Mouse (Mus musculus): ENCODE measurements at regions not wholly inside any gene's neighbourhood (a gene's known extent, or its start where the extent isn't known, plus 50 kb on each side); places are given as distances from the start of the nearest gene placed in this dataset.

- Histone ChIP-seq H3K9me3 (ENCODE audit: control insufficient read depth, low read length) (no peaks in the 10 kb centered on the region), H3K27ac (no peak overlapping the region), H3K36me3 (replicated peaks; ENCODE audit: control insufficient read depth, insufficient read depth) (no peaks in the 10 kb centered on the region), H3K4me1 (replicated peaks; ENCODE audit: control insufficient read depth, insufficient read depth, low read length) (no peaks in the 10 kb centered on the region), H3K4me2 (replicated peaks) (no peak overlapping the region), H3K4me3 (replicated peaks; ENCODE audit: low read length) (no peak overlapping the region), H3K27me3 (ENCODE audit: control insufficient read depth, insufficient read depth, low read length) (no peaks in the 10 kb centered on the region), H3K9ac (no peak overlapping the region)
- 43% methylated on average over 2 of the region's 2 CpGs for WGBS
- no peak for ATAC-seq (ENCODE audit: low FRiP score)
- no peak for DNase-seq (ENCODE audit: low spot score)
Measured at GRCm38 (mm10) chr1:186458099-186458637, 247.6 kb downstream of the Tgfb2 start.

GRCm38 (mm10) chr1:186457098-186457497 is 248.7 kb downstream of the Tgfb2 start:
- Histone ChIP-seq H3K9ac (no peak overlapping the region), H3K4me2 (replicated peaks) (no peak overlapping the region), H3K4me3 (replicated peaks; ENCODE audit: low read length) (no peak overlapping the region), H3K4me1 (replicated peaks; ENCODE audit: control insufficient read depth, insufficient read depth, low read length) (no peaks in the 10 kb centered on the region), H3K27ac (no peak overlapping the region), H3K27me3 (ENCODE audit: control insufficient read depth, insufficient read depth, low read length) (no peaks in the 10 kb centered on the region), H3K36me3 (replicated peaks; ENCODE audit: control insufficient read depth, insufficient read depth) (no peaks in the 10 kb centered on the region), H3K9me3 (ENCODE audit: control insufficient read depth, low read length) (no peaks in the 10 kb centered on the region)
- ATAC-seq (ENCODE audit: low FRiP score) (no peak), DNase-seq (ENCODE audit: low spot score) (no peak)
- 68% methylated on average over 8 of the region's 8 CpGs for WGBS

- H3K4me2 ChIP-seq (replicated peaks), result no peak overlapping the region
- H3K9me3 ChIP-seq (ENCODE audit: control insufficient read depth, low read length), result no peaks in the 10 kb centered on the region
- WGBS, result 96% methylated on average over 3 of the region's 3 CpGs
- no peak overlapping the region for H3K27ac ChIP-seq
- H3K4me1 ChIP-seq (replicated peaks; ENCODE audit: control insufficient read depth, insufficient read depth, low read length), result no peaks in the 10 kb centered on the region
- H3K9ac ChIP-seq, result no peak overlapping the region
- ATAC-seq (ENCODE audit: low FRiP score) (no peak), DNase-seq (ENCODE audit: low spot score) (no peak)
- no peaks in the 10 kb centered on the region for H3K36me3 ChIP-seq (replicated peaks; ENCODE audit: control insufficient read depth, insufficient read depth)
- no peaks in the 10 kb centered on the region for H3K27me3 ChIP-seq (ENCODE audit: control insufficient read depth, insufficient read depth, low read length)
- no peak overlapping the region for H3K4me3 ChIP-seq (replicated peaks; ENCODE audit: low read length)
Measured at GRCm38 (mm10) chr1:186456131-186456530, 249.7 kb downstream of the Tgfb2 start.

- Histone ChIP-seq H3K27me3 (ENCODE audit: control insufficient read depth, insufficient read depth, low read length) (no peaks in the 10 kb centered on the region), H3K36me3 (replicated peaks; ENCODE audit: control insufficient read depth, insufficient read depth) (no peaks in the 10 kb centered on the region), H3K4me2 (replicated peaks) (no peak overlapping the region), H3K27ac (no peak overlapping the region), H3K4me1 (replicated peaks; ENCODE audit: control insufficient read depth, insufficient read depth, low read length) (no peaks in the 10 kb centered on the region), H3K4me3 (replicated peaks; ENCODE audit: low read length) (no peak overlapping the region), H3K9ac (no peak overlapping the region), H3K9me3 (ENCODE audit: control insufficient read depth, low read length) (no peaks in the 10 kb centered on the region)
- 90% methylated on average over 7 of the region's 7 CpGs for WGBS
- no peak for DNase-seq (ENCODE audit: low spot score)
- no peak for ATAC-seq (ENCODE audit: low FRiP score)
Measured at GRCm38 (mm10) chr1:186455177-186455660, 250.6 kb downstream of the Tgfb2 start.

- Histone ChIP-seq H3K9me3 (ENCODE audit: control insufficient read depth, low read length) (no peaks in the 10 kb centered on the region), H3K4me2 (replicated peaks) (no peak overlapping the region), H3K4me3 (replicated peaks; ENCODE audit: low read length) (no peak overlapping the region), H3K27ac (no peak overlapping the region), H3K9ac (no peak overlapping the region), H3K36me3 (replicated peaks; ENCODE audit: control insufficient read depth, insufficient read depth) (no peaks in the 10 kb centered on the region), H3K27me3 (ENCODE audit: control insufficient read depth, insufficient read depth, low read length) (no peaks in the 10 kb centered on the region), H3K4me1 (replicated peaks; ENCODE audit: control insufficient read depth, insufficient read depth, low read length) (no peaks in the 10 kb centered on the region)
- 75% methylated on average over 4 of the region's 4 CpGs for WGBS
- ATAC-seq (ENCODE audit: low FRiP score) (no peak), DNase-seq (ENCODE audit: low spot score) (no peak)
Measured at GRCm38 (mm10) chr1:186454393-186455085, 251.2 kb downstream of the Tgfb2 start.

GRCm38 (mm10) chr1:186448841-186449650 is 256.7 kb downstream of the Tgfb2 start:
- H3K27me3 ChIP-seq (ENCODE audit: control insufficient read depth, insufficient read depth, low read length), result no peaks in the 10 kb centered on the region
- peak; percentile 40 for DNase-seq (ENCODE audit: low spot score)
- no peak for ATAC-seq (ENCODE audit: low FRiP score)
- 0 out of 2 replicates have a peak, but pooled peaks cover 6% of the 10 kb centered on the region for H3K4me1 ChIP-seq (replicated peaks; ENCODE audit: control insufficient read depth, insufficient read depth, low read length)
- no peaks in the 10 kb centered on the region for H3K36me3 ChIP-seq (replicated peaks; ENCODE audit: control insufficient read depth, insufficient read depth)
- WGBS, result 43% methylated on average over 16 of the region's 16 CpGs
- H3K9ac ChIP-seq, result no peak overlapping the region
- no peak overlapping the region for H3K4me3 ChIP-seq (replicated peaks; ENCODE audit: low read length)
- no peak overlapping the region for H3K4me2 ChIP-seq (replicated peaks)
- no peak overlapping the region for H3K27ac ChIP-seq
- no peaks in the 10 kb centered on the region for H3K9me3 ChIP-seq (ENCODE audit: control insufficient read depth, low read length)

- ATAC-seq (ENCODE audit: low FRiP score) (no peak), DNase-seq (ENCODE audit: low spot score) (no peak)
- H3K27me3 ChIP-seq (ENCODE audit: control insufficient read depth, insufficient read depth, low read length), result no peaks in the 10 kb centered on the region
- 0 out of 2 replicates have a peak, but pooled peaks cover 6% of the 10 kb centered on the region for H3K4me1 ChIP-seq (replicated peaks; ENCODE audit: control insufficient read depth, insufficient read depth, low read length)
- no peak overlapping the region for H3K27ac ChIP-seq
- no peaks in the 10 kb centered on the region for H3K9me3 ChIP-seq (ENCODE audit: control insufficient read depth, low read length)
- WGBS, result 73% methylated on average over 1 of the region's 1 CpGs
- no peak overlapping the region for H3K9ac ChIP-seq
- H3K4me3 ChIP-seq (replicated peaks; ENCODE audit: low read length), result no peak overlapping the region
- H3K4me2 ChIP-seq (replicated peaks), result no peak overlapping the region
- no peaks in the 10 kb centered on the region for H3K36me3 ChIP-seq (replicated peaks; ENCODE audit: control insufficient read depth, insufficient read depth)
Measured at GRCm38 (mm10) chr1:186447521-186447920, 258.3 kb downstream of the Tgfb2 start.

GRCm38 (mm10) chr1:186444701-186445131 is 261.1 kb downstream of the Tgfb2 start:
- Histone ChIP-seq H3K27ac (no peak overlapping the region), H3K4me2 (replicated peaks) (no peak overlapping the region), H3K4me1 (replicated peaks; ENCODE audit: control insufficient read depth, insufficient read depth, low read length) (0 out of 2 replicates have a peak, but pooled peaks cover 6% of the 10 kb centered on the region), H3K4me3 (replicated peaks; ENCODE audit: low read length) (no peak overlapping the region), H3K36me3 (replicated peaks; ENCODE audit: control insufficient read depth, insufficient read depth) (no peaks in the 10 kb centered on the region), H3K9ac (no peak overlapping the region), H3K27me3 (ENCODE audit: control insufficient read depth, insufficient read depth, low read length) (no peaks in the 10 kb centered on the region), H3K9me3 (ENCODE audit: control insufficient read depth, low read length) (no peaks in the 10 kb centered on the region)
- DNase-seq (ENCODE audit: low spot score) (no peak), ATAC-seq (ENCODE audit: low FRiP score) (no peak)
- WGBS, result 84% methylated on average over 5 of the region's 5 CpGs

GRCm38 (mm10) chr1:186442160-186442559 is 263.6 kb downstream of the Tgfb2 start:
- Histone ChIP-seq H3K4me2 (replicated peaks) (no peak overlapping the region), H3K9me3 (ENCODE audit: control insufficient read depth, low read length) (no peaks in the 10 kb centered on the region), H3K4me3 (replicated peaks; ENCODE audit: low read length) (no peak overlapping the region), H3K27ac (no peak overlapping the region), H3K4me1 (replicated peaks; ENCODE audit: control insufficient read depth, insufficient read depth, low read length) (no peaks in the 10 kb centered on the region), H3K9ac (no peak overlapping the region), H3K36me3 (replicated peaks; ENCODE audit: control insufficient read depth, insufficient read depth) (no peaks in the 10 kb centered on the region), H3K27me3 (ENCODE audit: control insufficient read depth, insufficient read depth, low read length) (no peaks in the 10 kb centered on the region)
- 64% methylated on average over 1 of the region's 1 CpGs for WGBS
- DNase-seq (ENCODE audit: low spot score) (no peak), ATAC-seq (ENCODE audit: low FRiP score) (no peak)
